Mouse (Mus musculus) megakaryocyte, embryonic 14.5 days (primary cell): ENCODE results near the gene Gm20517.

Experiments used
- FLI1 ChIP-seq: IDR thresholded peaks from 2 replicates; pipeline ENCODE4 v1.6.1; 2012; ENCODE audit warnings: low read length, inconsistent platforms, mixed read lengths
- GATA1 ChIP-seq: IDR thresholded peaks from 3 replicates; pipeline ENCODE4 v1.6.1; 2012; ENCODE audit warnings: mixed read lengths, low read length, inconsistent platforms, borderline replicate concordance

- TF ChIP-seq GATA1 (no peak), FLI1 (no peak)
These were observed 97.6 kb downstream of the Gm20517 start for GRCm38 (mm10) chr17:47708972-47709371.
